Mouse (Mus musculus) CH12.LX (cell line): Measurements from ENCODE around the gene Nkd1.

Experiments
- CTCF ChIP-seq, 2 experiments: IDR thresholded peaks in 1 of 2; conservative IDR thresholded peaks in 1 of 2; 2 replicates each; pipeline ENCODE4 v1.5.1; 2011 to 2012; ENCODE audit warnings: low read depth in 2 of 2, low read length in 2 of 2, improper control_type of control experiment in 1 of 2, inconsistent platforms in 1 of 2, mild to moderate bottlenecking in 1 of 2, moderate library complexity in 1 of 2
- GABPA ChIP-seq: IDR thresholded peaks from 2 replicates; pipeline ENCODE4 v1.6.1; 2012; ENCODE audit warnings: low read depth, low read length, improper control_type of control experiment, inconsistent platforms; ENCODE audit not compliant: insufficient replicate concordance
- MAZ ChIP-seq: IDR thresholded peaks from 2 replicates; pipeline ENCODE4 v1.6.1; 2012; ENCODE audit warnings: low read depth, mild to moderate bottlenecking, inconsistent platforms, low read length, improper control_type of control experiment, moderate library complexity
- NELFE ChIP-seq: IDR thresholded peaks from 2 replicates; pipeline ENCODE4 v1.6.1; 2011; ENCODE audit warnings: low read depth, low read length, improper control_type of control experiment
- POLR2A ChIP-seq: IDR thresholded peaks from 2 replicates; pipeline ENCODE4 v1.6.1; 2011; ENCODE audit warnings: low read depth, mild to moderate bottlenecking, improper control_type of control experiment, low read length
- POLR2AphosphoS2 ChIP-seq: IDR thresholded peaks from 2 replicates; pipeline ENCODE4 v1.6.1; 2011; ENCODE audit warnings: low read depth, low read length, improper control_type of control experiment
- ZNF384 ChIP-seq: IDR thresholded peaks from 2 replicates; pipeline ENCODE4 v1.6.1; 2012; ENCODE audit warnings: low read depth, low read length, improper control_type of control experiment, inconsistent platforms

DNA sequence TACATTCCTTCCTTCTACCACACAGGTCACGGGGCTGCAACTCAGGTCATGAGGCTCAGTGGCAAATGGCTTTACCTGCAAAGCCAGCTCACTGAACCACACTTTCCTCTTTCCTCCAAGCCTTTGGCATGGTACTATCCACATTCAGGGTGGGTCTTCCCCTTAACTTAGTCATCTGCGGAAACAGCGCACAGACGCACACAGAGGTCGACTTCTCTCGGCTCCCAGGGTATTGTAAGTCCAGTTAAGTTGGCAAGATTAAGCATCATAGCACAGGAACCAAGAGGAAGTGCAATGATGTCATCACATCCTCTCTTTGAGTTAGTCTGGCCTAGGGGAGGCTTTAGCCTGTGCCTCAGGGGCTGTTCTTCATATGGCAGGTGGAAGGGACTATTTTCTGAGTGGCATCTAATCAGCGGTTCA is 112.2 kb downstream of the Nkd1 start:
- no peak for TF ChIP-seq CTCF (conservative IDR thresholded peaks at IDR 0.05 in 1 of 2, IDR thresholded peaks at IDR 0.05 in 1 of 2; ENCODE audit: low read depth in 2 of 2, low read length in 2 of 2)
- TF ChIP-seq MAZ, result no peak
- TF ChIP-seq GABPA, result no peak
- 0 out of 2 replicates have a peak, but pooled peaks have one; percentile 48 for TF ChIP-seq NELFE
- TF ChIP-seq POLR2AphosphoS2, result peak; percentile 82
- TF ChIP-seq ZNF384, result no peak
- peak; percentile 54 for TF ChIP-seq POLR2A
